Comparison of ENCODE assay signal across 8 mouse cellular contexts in the genomic region with DNA sequence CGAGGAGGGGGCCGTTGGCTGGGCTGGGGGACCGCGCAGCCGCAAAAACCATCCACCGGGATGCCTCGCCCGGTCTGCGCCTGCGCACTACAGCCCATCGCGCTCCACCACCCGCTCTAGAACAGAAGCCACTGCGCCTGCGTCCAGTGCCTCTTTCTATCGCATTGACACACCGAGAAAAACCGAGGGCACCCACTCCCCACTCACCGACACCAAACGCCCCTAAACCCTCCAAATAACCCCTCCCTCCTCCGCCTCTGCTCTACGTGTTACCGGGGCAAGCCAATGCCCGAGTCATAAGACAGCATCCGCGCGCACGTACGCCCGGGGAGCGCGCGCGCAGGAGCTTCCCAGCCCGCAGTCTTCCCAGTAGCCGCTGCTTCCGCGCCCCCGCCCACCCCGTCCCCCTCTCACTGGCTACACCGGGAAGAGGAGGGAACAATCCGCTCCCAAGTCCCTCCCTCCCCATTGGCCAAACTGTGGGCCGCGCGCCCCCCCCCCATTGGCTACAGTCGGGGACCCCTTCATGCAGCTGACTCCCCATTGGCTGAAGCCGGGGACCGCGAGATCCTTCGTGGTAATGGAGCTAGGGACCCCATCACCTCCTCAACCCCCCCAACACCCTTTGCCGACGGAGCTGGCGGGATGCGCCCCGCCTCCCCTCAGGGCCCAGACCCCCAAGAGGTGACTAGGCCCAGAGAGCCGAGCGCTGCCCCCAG. TPM values are rescaled to one million over a fixed set of nuclear protein-coding genes. Genes with fewer than 3 reads are reported as not detected.
A peak's percentile ranks its signal among the peaks of the same experiment; 100 is the strongest.
DNase-seq lines count a peak whose midpoint lies in the region; ATAC-seq lines count a peak whose summit lies in the region.

No protein-coding gene starts in this region.

- peak; percentile 75 to 79 for DNase-seq in CD8-positive naive resting alpha-beta T cell, adult 2 months (ENCODE audit: low read depth in 2 of 2, low spot score in 2 of 2)
- DNase-seq in c-Kit-negative CD71-positive TER-119-positive erythroid progenitor cells, embryonic 14.5 days (ENCODE audit: low read depth, low spot score) = peak; percentile 86
- peak; percentile 89 for DNase-seq in fibroblast of lung, adult 2 months (ENCODE audit: low read depth)
- peak; percentile 95 for DNase-seq in kidney, postnatal 14 days
- DNase-seq in liver, embryonic 13.5 days = peak; percentile 92
- peak; percentile 82 to 87 for DNase-seq in natural killer cell, adult 2 months (ENCODE audit: low spot score in 2 of 2)

- peaks cover 41% of the 10 kb centered on the region for H3K36me3 ChIP-seq in heart, embryonic 14.5 days (ENCODE audit: control insufficient read depth, insufficient read depth, low read length)
- H3K36me3 ChIP-seq in liver, embryonic 13.5 days = peaks cover 41% of the 10 kb centered on the region
- peaks cover 41% of the 10 kb centered on the region for H3K36me3 ChIP-seq in stomach, embryonic 14.5 days (ENCODE audit: control insufficient read depth, insufficient read depth, low read length)

- H3K4me1 ChIP-seq in heart, embryonic 14.5 days (ENCODE audit: control insufficient read depth in 2 of 2, insufficient read depth in 2 of 2, low read length in 2 of 2) = peaks cover 2 to 14% of the 10 kb centered on the region in 2 experiments; a peak in 2 of 4 replicates
- peaks cover 31% of the 10 kb centered on the region for H3K4me1 ChIP-seq in liver, embryonic 13.5 days (replicated peaks)
- 0 out of 2 replicates have a peak, but pooled peaks cover 5% of the 10 kb centered on the region for H3K4me1 ChIP-seq in stomach, embryonic 14.5 days (ENCODE audit: control insufficient read depth, insufficient read depth, low read length)

- WGBS in heart, embryonic 14.5 days = under 1% methylated on average over 48 of the region's 57 CpGs
- under 1% methylated on average over 54 of the region's 57 CpGs for WGBS in liver, embryonic 13.5 days (ENCODE audit: insufficient replicate concordance)
- under 1% methylated on average over 54 of the region's 57 CpGs for WGBS in stomach, embryonic 14.5 days

- peak overlapping the region; percentile 76 to 100 for H3K4me3 ChIP-seq in heart, embryonic 14.5 days (ENCODE audit: control insufficient read depth in 1 of 2, insufficient read depth in 1 of 2, low read depth in 1 of 2, low read length in 2 of 2)
- peak overlapping the region; percentile 99 for H3K4me3 ChIP-seq in liver, embryonic 13.5 days (replicated peaks)
- H3K4me3 ChIP-seq in stomach, embryonic 14.5 days (ENCODE audit: low read depth, low read length) = peak overlapping the region; percentile 100

- H3K9me3 ChIP-seq in heart, embryonic 14.5 days (ENCODE audit: control insufficient read depth, low read length) = no peaks in the 10 kb centered on the region
- no peaks in the 10 kb centered on the region for H3K9me3 ChIP-seq in liver, embryonic 13.5 days (replicated peaks)
- H3K9me3 ChIP-seq in stomach, embryonic 14.5 days (ENCODE audit: control insufficient read depth, low read depth, low read length) = no peaks in the 10 kb centered on the region

- peak overlapping the region; percentile 99 to 100 for H3K27ac ChIP-seq in heart, embryonic 14.5 days (replicated peaks in 1 of 2; ENCODE audit: control insufficient read depth in 1 of 2, insufficient read depth in 1 of 2, low read depth in 2 of 2, low read length in 2 of 2)
- H3K27ac ChIP-seq in liver, embryonic 13.5 days = peak overlapping the region; percentile 100
- H3K27ac ChIP-seq in stomach, embryonic 14.5 days (ENCODE audit: low read length) = peak overlapping the region; percentile 100

- no peaks in the 10 kb centered on the region for H3K27me3 ChIP-seq in heart, embryonic 14.5 days (ENCODE audit: control insufficient read depth, insufficient read depth, low read length)
- no peaks in the 10 kb centered on the region for H3K27me3 ChIP-seq in liver, embryonic 13.5 days
- no peaks in the 10 kb centered on the region for H3K27me3 ChIP-seq in stomach, embryonic 14.5 days (ENCODE audit: control insufficient read depth, insufficient read depth, low read length)

- H3K4me2 ChIP-seq in heart, embryonic 14.5 days (ENCODE audit: low read length) = peak overlapping the region; percentile 68
- peak overlapping the region; percentile 82 for H3K4me2 ChIP-seq in liver, embryonic 13.5 days
- H3K4me2 ChIP-seq in stomach, embryonic 14.5 days (replicated peaks; ENCODE audit: low read depth, low read length) = peak overlapping the region; percentile 57

- ATAC-seq in heart, embryonic 14.5 days (ENCODE audit: insufficient number of reproducible peaks, insufficient read depth, low FRiP score, low read depth) = peak; percentile 89
- ATAC-seq in liver, embryonic 13.5 days (ENCODE audit: low read depth) = peak; percentile 81
- peak; percentile 84 for ATAC-seq in stomach, embryonic 14.5 days (ENCODE audit: insufficient number of reproducible peaks, insufficient read depth, low FRiP score, low read depth)

- peak overlapping the region; percentile 100 for H3K9ac ChIP-seq in heart, embryonic 14.5 days (ENCODE audit: low read length)
- H3K9ac ChIP-seq in liver, embryonic 13.5 days = peak overlapping the region; percentile 100
- H3K9ac ChIP-seq in stomach, embryonic 14.5 days (replicated peaks; ENCODE audit: low read depth, low read length) = peak overlapping the region; percentile 100

RNA-seq across cellular contexts. Expression of a gene that starts 1.1 kb away (rescaled TPM):
- polyA plus RNA-seq in heart, embryonic 14.5 days (2014; fragmentation: Nextera tagmentation; extraction: Ambion mirVana) = 31.2 and 38.8 TPM in 2 replicates
- 23.8 and 31.4 TPM in 2 replicates for polyA plus RNA-seq in liver, embryonic 13.5 days (2015; fragmentation: Nextera tagmentation; extraction: Ambion mirVana)
- 45.6 and 52.1 TPM in 2 replicates for polyA plus RNA-seq in stomach, embryonic 14.5 days (2014; fragmentation: Nextera tagmentation; extraction: Ambion mirVana)

RNA-seq across cellular contexts. Expression of a gene that starts 15.0 kb away (rescaled TPM):
- 188 and 199 TPM in 2 replicates for polyA plus RNA-seq in heart, embryonic 14.5 days (2014; fragmentation: Nextera tagmentation; extraction: Ambion mirVana)
- polyA plus RNA-seq in liver, embryonic 13.5 days (2015; fragmentation: Nextera tagmentation; extraction: Ambion mirVana) = 111 and 115 TPM in 2 replicates
- polyA plus RNA-seq in stomach, embryonic 14.5 days (2014; fragmentation: Nextera tagmentation; extraction: Ambion mirVana) = 134 and 144 TPM in 2 replicates

RNA-seq across cellular contexts. Expression of a gene that starts 27.0 kb away (rescaled TPM):
- polyA plus RNA-seq in heart, embryonic 14.5 days (2014; fragmentation: Nextera tagmentation; extraction: Ambion mirVana) = 35.6 and 39.0 TPM in 2 replicates
- polyA plus RNA-seq in liver, embryonic 13.5 days (2015; fragmentation: Nextera tagmentation; extraction: Ambion mirVana) = 11.2 and 12.9 TPM in 2 replicates
- polyA plus RNA-seq in stomach, embryonic 14.5 days (2014; fragmentation: Nextera tagmentation; extraction: Ambion mirVana) = 39.4 and 42.2 TPM in 2 replicates

RNA-seq across cellular contexts. Expression of a gene that starts 39.3 kb away (rescaled TPM):
- polyA plus RNA-seq in heart, embryonic 14.5 days (2014; fragmentation: Nextera tagmentation; extraction: Ambion mirVana) = 0.26 and 1.3 TPM in 2 replicates
- polyA plus RNA-seq in liver, embryonic 13.5 days (2015; fragmentation: Nextera tagmentation; extraction: Ambion mirVana) = 1.1 and 2.4 TPM in 2 replicates
- polyA plus RNA-seq in stomach, embryonic 14.5 days (2014; fragmentation: Nextera tagmentation; extraction: Ambion mirVana) = 0.07 TPM in 1 of 2 replicates, not detected in the other

Comparison
In these comparisons a context has a peak if more than half of its experiments do, and no peak if none do; other contexts are left out.
1. Peak in every context shown above with its lines: DNase-seq, ATAC-seq, H3K4me3 ChIP-seq and H3K27ac ChIP-seq.